ENCODE assay signal across 8 mouse cellular contexts in the genomic region with DNA sequence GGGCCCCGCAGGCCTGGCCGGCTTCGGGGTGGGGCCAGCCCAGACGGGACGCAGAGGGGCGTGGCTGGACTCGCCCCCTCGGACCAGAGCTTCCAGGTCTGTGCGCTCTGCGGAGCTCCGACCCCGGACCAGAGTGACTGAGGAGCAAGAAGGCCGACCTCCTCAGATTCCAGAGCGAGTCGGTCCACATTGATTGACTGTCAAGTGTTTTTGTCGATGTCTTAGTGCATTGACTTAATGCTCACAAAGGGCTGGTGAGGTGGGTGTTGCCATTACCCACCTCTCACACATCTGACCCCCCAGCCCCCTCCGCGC. TPM values are rescaled to one million over a fixed set of nuclear protein-coding genes. Genes with fewer than 3 reads are reported as not detected.
DNase-seq lines count a peak whose midpoint lies in the region; ATAC-seq and TF ChIP-seq lines count a peak whose summit lies in the region.

TSS of gene Klc2 (minus strand) at position 177 of the 315 bp plus-strand sequence.

- H3K27ac ChIP-seq in neural tube, embryonic 11.5 days (ENCODE audit: low read depth, low read length) = peak within 1 kb of the TSS; percentile 49
- H3K27ac ChIP-seq in embryonic fibroblast, embryonic 13.5 days (ENCODE audit: insufficient read depth, low read length) = peak within 1 kb of the TSS; percentile 80
- H3K27ac ChIP-seq in limb, embryonic 12.5 days = peak within 1 kb of the TSS; percentile 94
- H3K27ac ChIP-seq in stomach, embryonic 15.5 days = peak within 1 kb of the TSS; percentile 92

- H3K9me3 ChIP-seq in neural tube, embryonic 11.5 days (ENCODE audit: control insufficient read depth, low read length) = no peaks in the 10 kb centered on the region
- H3K9me3 ChIP-seq in limb, embryonic 12.5 days = no peaks in the 10 kb centered on the region
- H3K9me3 ChIP-seq in stomach, embryonic 15.5 days = no peaks in the 10 kb centered on the region

- peaks cover 8% of the 10 kb centered on the region for H3K4me1 ChIP-seq in neural tube, embryonic 11.5 days (ENCODE audit: control insufficient read depth, insufficient read depth, low read length)
- no peaks in the 10 kb centered on the region for H3K4me1 ChIP-seq in embryonic fibroblast, embryonic 13.5 days (ENCODE audit: control insufficient read depth, insufficient read depth, low read length)
- H3K4me1 ChIP-seq in limb, embryonic 12.5 days (replicated peaks) = peaks cover 18% of the 10 kb centered on the region
- H3K4me1 ChIP-seq in stomach, embryonic 15.5 days = peaks cover 14% of the 10 kb centered on the region

- H3K36me3 ChIP-seq in neural tube, embryonic 11.5 days (ENCODE audit: control insufficient read depth, insufficient read depth, low read length) = peaks cover 3% of the 10 kb centered on the region; the same call in 1 of the 2 replicates
- peaks cover 13% of the 10 kb centered on the region for H3K36me3 ChIP-seq in limb, embryonic 12.5 days
- no peaks in the 10 kb centered on the region for H3K36me3 ChIP-seq in stomach, embryonic 15.5 days

- H3K4me3 ChIP-seq in neural tube, embryonic 11.5 days (ENCODE audit: low read depth, low read length) = peak within 1 kb of the TSS; percentile 90
- H3K4me3 ChIP-seq in embryonic fibroblast, embryonic 13.5 days (ENCODE audit: insufficient read depth, low read length) = peak within 1 kb of the TSS; percentile 82
- H3K4me3 ChIP-seq in limb, embryonic 12.5 days (replicated peaks) = peak within 1 kb of the TSS; percentile 83
- H3K4me3 ChIP-seq in stomach, embryonic 15.5 days (replicated peaks) = peak within 1 kb of the TSS; percentile 89

- intact Hi-C loops in heart, postnatal 25 days (cut with DNase I) = no loop called here

- peak within 1 kb of the TSS; percentile 66 for H3K9ac ChIP-seq in neural tube, embryonic 11.5 days (ENCODE audit: low read length)
- H3K9ac ChIP-seq in limb, embryonic 12.5 days (replicated peaks) = peak within 1 kb of the TSS; percentile 81
- H3K9ac ChIP-seq in stomach, embryonic 15.5 days = peak within 1 kb of the TSS; percentile 62

- peak; percentile 59 for TF ChIP-seq POLR2A in embryonic fibroblast, embryonic 13.5 days (IDR thresholded peaks at IDR 0.05; ENCODE audit: low read depth, low read length)

- peak; percentile 85 for ATAC-seq in neural tube, embryonic 11.5 days (ENCODE audit: insufficient read depth, low FRiP score, low TSS enrichment)
- peak; percentile 91 for ATAC-seq in limb, embryonic 12.5 days (ENCODE audit: insufficient number of reproducible peaks, insufficient read depth, low FRiP score, low TSS enrichment, low read depth)
- ATAC-seq in stomach, embryonic 15.5 days (ENCODE audit: insufficient read depth, low FRiP score, low read depth) = peak; percentile 90; the same call in 1 of the 2 replicates

- no peaks in the 10 kb centered on the region for H3K27me3 ChIP-seq in neural tube, embryonic 11.5 days (ENCODE audit: control insufficient read depth, insufficient read depth, low read length)
- no peaks in the 10 kb centered on the region; the same call in 1 of the 2 replicates for H3K27me3 ChIP-seq in limb, embryonic 12.5 days
- H3K27me3 ChIP-seq in stomach, embryonic 15.5 days (replicated peaks) = no peaks in the 10 kb centered on the region

- TF ChIP-seq CTCF in embryonic fibroblast, embryonic 13.5 days (IDR thresholded peaks at IDR 0.05; ENCODE audit: borderline replicate concordance, insufficient read depth, low read length) = no peak

- peak within 1 kb of the TSS; percentile 79 for H3K4me2 ChIP-seq in neural tube, embryonic 11.5 days (ENCODE audit: low read depth)
- H3K4me2 ChIP-seq in limb, embryonic 12.5 days = peak within 1 kb of the TSS; percentile 93
- H3K4me2 ChIP-seq in stomach, embryonic 15.5 days = peak within 1 kb of the TSS; percentile 76

- WGBS in neural tube, embryonic 11.5 days = under 1% methylated on average over 18 of the region's 18 CpGs
- WGBS in limb, embryonic 12.5 days = under 1% methylated on average over 18 of the region's 18 CpGs
- WGBS in stomach, embryonic 15.5 days = 1% methylated on average over 18 of the region's 18 CpGs

- no peak for DNase-seq in neural tube, embryonic 11.5 days (ENCODE audit: low spot score)
- no peak for DNase-seq in neural tube, embryonic 10.5 days (ENCODE audit: extremely low spot score, low spot score)
- DNase-seq in heart, postnatal 25 days (ENCODE audit: low spot score) = no peak
- no peak for DNase-seq in thymus, postnatal 36 days
- DNase-seq in ovary, postnatal 14 days (ENCODE audit: low spot score) = no peak

RNA-seq across cellular contexts. Expression of gene Klc2, which starts in this region (rescaled TPM):
- 40.2 and 43.5 TPM in 2 replicates for polyA plus RNA-seq in neural tube, embryonic 11.5 days (2014; fragmentation: Nextera tagmentation; extraction: Ambion mirVana)
- 20.1 and 24.2 TPM in 2 replicates for polyA plus RNA-seq in embryonic fibroblast, embryonic 13.5 days (2011; ENCODE audit: insufficient read length, low read depth, missing spikeins)
- 10 to 100 TPM; 47.1 to 53.0 TPM for total RNA-seq in heart, postnatal 25 days (2021)
- 28.1 and 32.1 TPM in 2 replicates for polyA plus RNA-seq in limb, embryonic 12.5 days (2016; fragmentation: Nextera tagmentation; extraction: Ambion mirVana)
- 18.0 and 19.0 TPM in 2 replicates for polyA plus RNA-seq in stomach, embryonic 15.5 days (2015; fragmentation: Nextera tagmentation; extraction: Ambion mirVana)
